Comparison of ENCODE assay signal across 16 mouse cellular contexts in genomic region chr6:39540563-39540962, GRCm38 (mm10). TPM values are rescaled to one million over a fixed set of nuclear protein-coding genes. Genes with fewer than 3 reads are reported as not detected.
A peak's percentile ranks its signal among the peaks of the same experiment; 100 is the strongest.
DNase-seq lines count a peak whose midpoint lies in the region; ATAC-seq and TF ChIP-seq lines count a peak whose summit lies in the region.
"Had no signal": no experiment of that assay in that cellular context is flagged by ENCODE, and none has a peak within 500 bp of the region (broad histone marks: within the 10 kb centered on the region; RNA-seq: fewer than 3 reads in every experiment).

No protein-coding gene starts in this region.

- no peak overlapping the region for H3K4me2 ChIP-seq in forebrain, embryonic 13.5 days
- no peak overlapping the region for H3K4me2 ChIP-seq in hindbrain, embryonic 11.5 days (replicated peaks; ENCODE audit: low read depth, low read length)
- no peak overlapping the region for H3K4me2 ChIP-seq in hindbrain, embryonic 16.5 days (ENCODE audit: low read length)
- H3K4me2 ChIP-seq in stomach, embryonic 15.5 days: no peak overlapping the region
- no peak overlapping the region for H3K4me2 ChIP-seq in stomach, postnatal 0 days (replicated peaks; ENCODE audit: low read depth)
- peak overlapping the region; percentile 43; the same call in 1 of the 2 replicates for H3K4me2 ChIP-seq in stomach, embryonic 16.5 days (ENCODE audit: low read depth, low read length)

- DNase-seq in forebrain, embryonic 10.5 days (ENCODE audit: extremely low spot score, low spot score): no peak
- peak; percentile 34 for DNase-seq in hindbrain, embryonic 11.5 days (ENCODE audit: low spot score)
- no peak for DNase-seq in stomach, postnatal 0 days (ENCODE audit: low spot score)
- no peak for DNase-seq in layer of hippocampus, adult 2 months (ENCODE audit: low spot score in 2 of 2)
- DNase-seq: cerebellum, postnatal 25 days; kidney, postnatal 25 days; lung, adult 2 months; thymus, adult 2 months had no signal

- no peak overlapping the region for H3K9ac ChIP-seq in forebrain, embryonic 13.5 days
- no peak overlapping the region for H3K9ac ChIP-seq in hindbrain, embryonic 11.5 days (ENCODE audit: low read depth, low read length)
- no peak overlapping the region for H3K9ac ChIP-seq in hindbrain, embryonic 16.5 days (ENCODE audit: low read depth, low read length)
- H3K9ac ChIP-seq in stomach, embryonic 15.5 days: no peak overlapping the region
- H3K9ac ChIP-seq in stomach, postnatal 0 days (ENCODE audit: low read length): no peak overlapping the region
- H3K9ac ChIP-seq in stomach, embryonic 16.5 days (ENCODE audit: low read length): no peak overlapping the region

- peaks cover 68% of the 10 kb centered on the region for H3K4me1 ChIP-seq in forebrain, embryonic 10.5 days
- H3K4me1 ChIP-seq in forebrain, embryonic 13.5 days: peaks cover 63% of the 10 kb centered on the region
- H3K4me1 ChIP-seq in hindbrain, embryonic 11.5 days (replicated peaks; ENCODE audit: control insufficient read depth, insufficient read depth, low read length): peaks cover 25% of the 10 kb centered on the region
- H3K4me1 ChIP-seq in hindbrain, embryonic 16.5 days (ENCODE audit: control insufficient read depth, insufficient read depth, low read depth, low read length): peaks cover 49% of the 10 kb centered on the region
- H3K4me1 ChIP-seq in stomach, embryonic 15.5 days: peaks cover 38% of the 10 kb centered on the region
- H3K4me1 ChIP-seq in stomach, postnatal 0 days (replicated peaks; ENCODE audit: control insufficient read depth, insufficient read depth): peaks cover 17% of the 10 kb centered on the region
- H3K4me1 ChIP-seq in stomach, embryonic 16.5 days (ENCODE audit: control insufficient read depth, insufficient read depth, low read length): peaks cover 49% of the 10 kb centered on the region

- peaks cover 2% of the 10 kb centered on the region; the same call in 1 of the 2 replicates for H3K36me3 ChIP-seq in forebrain, embryonic 10.5 days (replicated peaks)
- H3K36me3 ChIP-seq in forebrain, embryonic 13.5 days (ENCODE audit: poor library complexity, severe bottlenecking): no peaks in the 10 kb centered on the region
- H3K36me3 ChIP-seq in hindbrain, embryonic 11.5 days (ENCODE audit: control insufficient read depth, insufficient read depth, low read length): no peaks in the 10 kb centered on the region
- H3K36me3 ChIP-seq in hindbrain, embryonic 16.5 days (ENCODE audit: control insufficient read depth, insufficient read depth, low read length): no peaks in the 10 kb centered on the region
- H3K36me3 ChIP-seq in stomach, embryonic 15.5 days: no peaks in the 10 kb centered on the region
- H3K36me3 ChIP-seq in stomach, postnatal 0 days (ENCODE audit: control insufficient read depth, insufficient read depth, low read length): no peaks in the 10 kb centered on the region
- no peaks in the 10 kb centered on the region for H3K36me3 ChIP-seq in stomach, embryonic 16.5 days (ENCODE audit: control insufficient read depth, insufficient read depth, low read length)

- TF ChIP-seq EP300 in stomach, postnatal 0 days (optimal IDR thresholded peaks at IDR 0.05): no peak

- no peak for TF ChIP-seq CTCF in stomach, postnatal 0 days (IDR thresholded peaks at IDR 0.05; ENCODE audit: low read depth)
- no peak for TF ChIP-seq CTCF in layer of hippocampus, adult 2 months (conservative IDR thresholded peaks at IDR 0.05)

- 58% methylated on average over 2 of the region's 2 CpGs for WGBS in forebrain, embryonic 10.5 days
- 53% methylated on average over 2 of the region's 2 CpGs for WGBS in forebrain, embryonic 13.5 days
- 40% methylated on average over 2 of the region's 2 CpGs for WGBS in hindbrain, embryonic 11.5 days
- 40% methylated on average over 2 of the region's 2 CpGs for WGBS in hindbrain, embryonic 16.5 days
- 46% methylated on average over 2 of the region's 2 CpGs for WGBS in stomach, embryonic 15.5 days
- 48% methylated on average over 2 of the region's 2 CpGs for WGBS in stomach, postnatal 0 days
- WGBS in stomach, embryonic 16.5 days: 50% methylated on average over 2 of the region's 2 CpGs

- no peaks in the 10 kb centered on the region for H3K9me3 ChIP-seq in forebrain, embryonic 10.5 days
- no peaks in the 10 kb centered on the region for H3K9me3 ChIP-seq in forebrain, embryonic 13.5 days (replicated peaks)
- no peaks in the 10 kb centered on the region for H3K9me3 ChIP-seq in hindbrain, embryonic 11.5 days (ENCODE audit: control insufficient read depth, low read length)
- no peaks in the 10 kb centered on the region for H3K9me3 ChIP-seq in hindbrain, embryonic 16.5 days (ENCODE audit: control insufficient read depth, low read length)
- no peaks in the 10 kb centered on the region for H3K9me3 ChIP-seq in stomach, embryonic 15.5 days
- no peaks in the 10 kb centered on the region for H3K9me3 ChIP-seq in stomach, postnatal 0 days (ENCODE audit: control insufficient read depth, low read length)
- no peaks in the 10 kb centered on the region for H3K9me3 ChIP-seq in stomach, embryonic 16.5 days (replicated peaks; ENCODE audit: control insufficient read depth, low read length)
- H3K9me3 ChIP-seq: megakaryocyte, embryonic 14.5 days had no signal

- peak overlapping the region; percentile 76 for H3K27ac ChIP-seq in forebrain, embryonic 10.5 days
- no peak overlapping the region for H3K27ac ChIP-seq in forebrain, embryonic 13.5 days
- H3K27ac ChIP-seq in hindbrain, embryonic 11.5 days (ENCODE audit: low read depth, low read length): peak overlapping the region; percentile 79; the same call in 1 of the 2 replicates
- H3K27ac ChIP-seq in hindbrain, embryonic 16.5 days (ENCODE audit: low read depth, low read length): no peak overlapping the region
- H3K27ac ChIP-seq in stomach, embryonic 15.5 days: peak overlapping the region; percentile 26; the same call in 1 of the 2 replicates
- no peak overlapping the region for H3K27ac ChIP-seq in stomach, postnatal 0 days (replicated peaks)
- H3K27ac ChIP-seq in stomach, embryonic 16.5 days (ENCODE audit: low read length): peak overlapping the region; percentile 46; the same call in 1 of the 2 replicates
- no peak overlapping the region for H3K27ac ChIP-seq in layer of hippocampus, adult 2 months

- no peak for ATAC-seq in forebrain, embryonic 13.5 days
- no peak for ATAC-seq in hindbrain, embryonic 11.5 days (ENCODE audit: low FRiP score)
- no peak for ATAC-seq in hindbrain, embryonic 16.5 days
- ATAC-seq in stomach, embryonic 15.5 days (ENCODE audit: insufficient read depth, low FRiP score, low read depth): no peak
- ATAC-seq in stomach, postnatal 0 days (ENCODE audit: low FRiP score, low TSS enrichment): no peak
- no peak for ATAC-seq in stomach, embryonic 16.5 days (ENCODE audit: insufficient read depth, low FRiP score)
- ATAC-seq: forebrain, embryonic 16.5 days had no signal

- H3K4me3 ChIP-seq in forebrain, embryonic 10.5 days: no peak overlapping the region
- H3K4me3 ChIP-seq in forebrain, embryonic 13.5 days: no peak overlapping the region
- H3K4me3 ChIP-seq in hindbrain, embryonic 11.5 days (ENCODE audit: low read depth, low read length): no peak overlapping the region
- no peak overlapping the region for H3K4me3 ChIP-seq in hindbrain, embryonic 16.5 days (ENCODE audit: low read length)
- no peak overlapping the region for H3K4me3 ChIP-seq in stomach, embryonic 15.5 days (replicated peaks)
- no peak overlapping the region for H3K4me3 ChIP-seq in stomach, postnatal 0 days (ENCODE audit: low read depth, low read length)
- H3K4me3 ChIP-seq in stomach, embryonic 16.5 days (replicated peaks; ENCODE audit: low read length): no peak overlapping the region
- H3K4me3 ChIP-seq in layer of hippocampus, adult 2 months: no peak overlapping the region
- H3K4me3 ChIP-seq: megakaryocyte, embryonic 14.5 days had no signal

- H3K27me3 ChIP-seq in forebrain, embryonic 10.5 days (ENCODE audit: poor library complexity, severe bottlenecking): no peaks in the 10 kb centered on the region
- H3K27me3 ChIP-seq in forebrain, embryonic 13.5 days: no peaks in the 10 kb centered on the region
- H3K27me3 ChIP-seq in hindbrain, embryonic 11.5 days (ENCODE audit: control insufficient read depth, insufficient read depth, low read length): no peaks in the 10 kb centered on the region
- no peaks in the 10 kb centered on the region for H3K27me3 ChIP-seq in hindbrain, embryonic 16.5 days (replicated peaks; ENCODE audit: control insufficient read depth, insufficient read depth, low read length)
- no peaks in the 10 kb centered on the region for H3K27me3 ChIP-seq in stomach, embryonic 15.5 days (replicated peaks)
- H3K27me3 ChIP-seq in stomach, postnatal 0 days (ENCODE audit: control insufficient read depth, insufficient read depth, low read length): no peaks in the 10 kb centered on the region
- no peaks in the 10 kb centered on the region for H3K27me3 ChIP-seq in stomach, embryonic 16.5 days (ENCODE audit: control insufficient read depth, insufficient read depth, low read length)

RNA-seq across cellular contexts. Expression of gene Dennd2a, which starts 17.1 kb away (rescaled TPM):
- 32.8 and 33.4 TPM in 2 replicates for polyA plus RNA-seq in forebrain, embryonic 10.5 days (2016; fragmentation: Nextera tagmentation; extraction: Ambion mirVana)
- 19.6 and 22.8 TPM in 2 replicates for polyA plus RNA-seq in forebrain, embryonic 13.5 days (2015; fragmentation: Nextera tagmentation; extraction: Ambion mirVana)
- polyA plus RNA-seq in hindbrain, embryonic 11.5 days (2014; fragmentation: Nextera tagmentation; extraction: Ambion mirVana): 38.1 and 38.8 TPM in 2 replicates
- 12.8 and 17.6 TPM in 2 replicates for polyA plus RNA-seq in hindbrain, embryonic 16.5 days (2015; fragmentation: Nextera tagmentation; extraction: Ambion mirVana)
- 13.4 and 15.8 TPM in 2 replicates for polyA plus RNA-seq in stomach, embryonic 15.5 days (2015; fragmentation: Nextera tagmentation; extraction: Ambion mirVana)
- polyA plus RNA-seq in stomach, postnatal 0 days (2015; fragmentation: Nextera tagmentation; extraction: Ambion mirVana): 4.7 TPM in 2 replicates
- polyA plus RNA-seq in stomach, embryonic 16.5 days (2015; fragmentation: Nextera tagmentation; extraction: Ambion mirVana): 10.8 and 10.9 TPM in 2 replicates
- 10 to 100 TPM; 37.0 to 38.2 TPM for total RNA-seq in layer of hippocampus, adult 2 months (2021)
- total RNA-seq: MEL had no signal

RNA-seq across cellular contexts. Expression of gene Adck2, which starts 33.1 kb away (rescaled TPM):
- polyA plus RNA-seq in forebrain, embryonic 10.5 days (2016; fragmentation: Nextera tagmentation; extraction: Ambion mirVana): 19.1 and 22.1 TPM in 2 replicates
- 35.7 and 39.0 TPM in 2 replicates for polyA plus RNA-seq in forebrain, embryonic 13.5 days (2015; fragmentation: Nextera tagmentation; extraction: Ambion mirVana)
- 23.9 and 29.3 TPM in 2 replicates for polyA plus RNA-seq in hindbrain, embryonic 11.5 days (2014; fragmentation: Nextera tagmentation; extraction: Ambion mirVana)
- 42.6 and 47.9 TPM in 2 replicates for polyA plus RNA-seq in hindbrain, embryonic 16.5 days (2015; fragmentation: Nextera tagmentation; extraction: Ambion mirVana)
- 26.5 and 32.6 TPM in 2 replicates for polyA plus RNA-seq in stomach, embryonic 15.5 days (2015; fragmentation: Nextera tagmentation; extraction: Ambion mirVana)
- 22.0 and 24.4 TPM in 2 replicates for polyA plus RNA-seq in stomach, postnatal 0 days (2015; fragmentation: Nextera tagmentation; extraction: Ambion mirVana)
- 33.5 and 34.8 TPM in 2 replicates for polyA plus RNA-seq in stomach, embryonic 16.5 days (2015; fragmentation: Nextera tagmentation; extraction: Ambion mirVana)
- total RNA-seq in layer of hippocampus, adult 2 months (2021): 10 to 100 TPM; 27.5 to 32.0 TPM

RNA-seq across cellular contexts. Expression of gene Gm42420, which starts 45.0 kb away (rescaled TPM):
- 0.74 TPM in 1 of 2 replicates, not detected in the other for polyA plus RNA-seq in forebrain, embryonic 10.5 days (2016; fragmentation: Nextera tagmentation; extraction: Ambion mirVana)
- polyA plus RNA-seq in forebrain, embryonic 13.5 days (2015; fragmentation: Nextera tagmentation; extraction: Ambion mirVana): 0.79 TPM in 1 of 2 replicates, not detected in the other
- polyA plus RNA-seq in hindbrain, embryonic 11.5 days (2014; fragmentation: Nextera tagmentation; extraction: Ambion mirVana): 0.90 and 1.3 TPM in 2 replicates
- polyA plus RNA-seq in hindbrain, embryonic 16.5 days (2015; fragmentation: Nextera tagmentation; extraction: Ambion mirVana): 1.6 and 1.9 TPM in 2 replicates
- 1.3 and 1.5 TPM in 2 replicates for polyA plus RNA-seq in stomach, embryonic 15.5 days (2015; fragmentation: Nextera tagmentation; extraction: Ambion mirVana)
- polyA plus RNA-seq in stomach, postnatal 0 days (2015; fragmentation: Nextera tagmentation; extraction: Ambion mirVana): 0.63 and 1.4 TPM in 2 replicates
- 0.43 and 2.1 TPM in 2 replicates for polyA plus RNA-seq in stomach, embryonic 16.5 days (2015; fragmentation: Nextera tagmentation; extraction: Ambion mirVana)
- not detected for total RNA-seq in layer of hippocampus, adult 2 months (2021)
- total RNA-seq: gastrocnemius, postnatal 4 days had no signal
- polyA plus RNA-seq: forebrain, embryonic 16.5 days; lung, adult 2 months had no signal

RNA-seq across cellular contexts. Expression of gene Ndufb2, which starts 51.8 kb away (rescaled TPM):
- 253 and 270 TPM in 2 replicates for polyA plus RNA-seq in forebrain, embryonic 10.5 days (2016; fragmentation: Nextera tagmentation; extraction: Ambion mirVana)
- 325 and 354 TPM in 2 replicates for polyA plus RNA-seq in forebrain, embryonic 13.5 days (2015; fragmentation: Nextera tagmentation; extraction: Ambion mirVana)
- polyA plus RNA-seq in hindbrain, embryonic 11.5 days (2014; fragmentation: Nextera tagmentation; extraction: Ambion mirVana): 268 and 291 TPM in 2 replicates
- polyA plus RNA-seq in hindbrain, embryonic 16.5 days (2015; fragmentation: Nextera tagmentation; extraction: Ambion mirVana): 482 and 563 TPM in 2 replicates
- 342 and 384 TPM in 2 replicates for polyA plus RNA-seq in stomach, embryonic 15.5 days (2015; fragmentation: Nextera tagmentation; extraction: Ambion mirVana)
- 419 and 461 TPM in 2 replicates for polyA plus RNA-seq in stomach, postnatal 0 days (2015; fragmentation: Nextera tagmentation; extraction: Ambion mirVana)
- polyA plus RNA-seq in stomach, embryonic 16.5 days (2015; fragmentation: Nextera tagmentation; extraction: Ambion mirVana): 307 and 337 TPM in 2 replicates
- total RNA-seq in layer of hippocampus, adult 2 months (2021): 100 to 1,000 TPM; 167 to 192 TPM

Comparison
In these comparisons a context has a peak if more than half of its experiments do, and no peak if none do; other contexts are left out.
1. H3K27ac ChIP-seq: peak in forebrain, embryonic 10.5 days (single experiment), hindbrain, embryonic 11.5 days (single experiment), stomach, embryonic 15.5 days (single experiment) and stomach, embryonic 16.5 days (single experiment); none in forebrain, embryonic 13.5 days (single experiment), hindbrain, embryonic 16.5 days (single experiment), stomach, postnatal 0 days (single experiment) and layer of hippocampus, adult 2 months (single experiment).